Mouse (Mus musculus): ENCODE data around the gene Bnip3. TPM values are rescaled to one million over a fixed set of nuclear protein-coding genes. Genes with fewer than 3 reads are reported as not detected.

Bnip3 gene
- polyA plus RNA-seq, 1 experiment = 8.8 TPM

DNA sequence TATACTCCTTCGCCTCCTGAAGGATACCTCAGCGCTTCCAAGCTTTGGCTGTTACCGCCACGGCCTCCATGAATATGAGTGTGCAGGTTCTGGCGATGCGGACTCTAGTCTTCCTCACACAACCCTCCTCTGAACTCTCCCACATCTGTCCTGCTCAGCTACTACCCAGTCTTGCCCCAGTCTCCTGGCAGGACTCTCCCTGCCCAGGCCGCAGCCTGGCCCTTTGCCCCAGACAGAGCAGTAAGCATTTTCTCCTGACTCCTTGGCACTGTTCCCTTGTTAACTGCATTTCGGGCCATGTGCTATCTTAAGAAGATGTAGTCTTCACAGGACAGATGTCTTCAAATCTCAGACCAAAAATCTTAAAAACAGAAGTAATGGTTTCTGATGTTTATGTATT lies 12.3 kb upstream of the Bnip3 start:
- TF ChIP-seq CTCF (IDR thresholded peaks at IDR 0.05; ENCODE audit: control insufficient read depth, insufficient read depth, insufficient replicate concordance, low read depth, low read length) = no peak
- no peak for TF ChIP-seq POLR2A (IDR thresholded peaks at IDR 0.05; ENCODE audit: control insufficient read depth, low read depth, low read length)
- Histone ChIP-seq H3K36me3 (ENCODE audit: control insufficient read depth, insufficient read depth, low read length) (no peaks in the 10 kb centered on the region), H3K4me3 (ENCODE audit: control insufficient read depth, low read depth, low read length) (no peak overlapping the region)

DNA sequence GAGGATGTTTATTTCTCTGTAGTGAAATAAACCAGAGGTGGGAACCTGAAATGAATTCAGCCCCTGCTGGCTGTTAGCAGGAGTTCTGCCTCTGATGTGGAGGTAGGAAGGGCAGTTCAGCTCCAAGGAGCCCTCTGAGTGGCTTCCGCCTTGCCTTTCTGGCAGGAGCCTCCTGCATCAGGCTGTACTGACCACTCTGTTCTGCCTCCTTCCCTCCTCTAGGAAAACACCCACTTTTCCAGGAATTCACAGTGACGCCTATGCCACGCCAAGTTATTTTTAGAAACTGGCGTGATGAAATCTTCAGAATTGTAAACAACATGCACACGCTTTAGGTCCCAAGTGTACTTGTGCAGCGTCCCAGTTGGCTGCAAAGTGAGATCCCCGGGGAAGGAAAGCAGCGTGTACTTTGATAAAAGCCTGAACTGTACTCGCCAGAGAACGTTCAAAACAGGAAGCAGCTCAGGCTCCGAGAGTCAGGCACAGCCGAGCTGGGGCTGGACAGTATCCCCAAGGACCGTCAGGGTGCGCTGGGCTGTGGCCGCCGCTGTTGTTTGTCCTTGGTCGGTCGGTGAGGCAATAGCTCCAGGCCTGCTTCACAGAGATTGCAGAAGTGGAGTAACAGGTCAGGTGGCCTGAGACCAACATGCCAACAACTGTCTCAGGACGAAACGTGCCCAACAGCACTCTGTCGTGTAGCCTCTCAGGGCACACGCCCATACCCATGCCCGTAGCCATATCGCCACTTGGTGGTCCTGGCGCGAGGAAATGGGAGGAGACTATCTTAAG lies 10.0 kb upstream of the Bnip3 start:
- no peaks in the 10 kb centered on the region for H3K27me3 ChIP-seq (ENCODE audit: control insufficient read depth, insufficient read depth, low read length)
- no peak for TF ChIP-seq CTCF (IDR thresholded peaks at IDR 0.05; ENCODE audit: control insufficient read depth, insufficient read depth, insufficient replicate concordance, low read depth, low read length)
- TF ChIP-seq POLR2A (IDR thresholded peaks at IDR 0.05; ENCODE audit: control insufficient read depth, low read depth, low read length) = no peak
- H3K27ac ChIP-seq (ENCODE audit: control insufficient read depth, insufficient read depth, low read depth, low read length) = peak overlapping the region; percentile 79
- H3K4me1 ChIP-seq (ENCODE audit: control insufficient read depth, insufficient read depth, low read length) = peaks cover 8% of the 10 kb centered on the region
- H3K36me3 ChIP-seq (ENCODE audit: control insufficient read depth, insufficient read depth, low read length) = no peaks in the 10 kb centered on the region
- H3K4me3 ChIP-seq (ENCODE audit: control insufficient read depth, low read depth, low read length) = peak overlapping the region; percentile 57

More for the DNA sequence above, 12.3 kb upstream of the Bnip3 start:
- H3K27ac ChIP-seq (ENCODE audit: control insufficient read depth, insufficient read depth, low read depth, low read length) = no peak overlapping the region
- H3K27me3 ChIP-seq (ENCODE audit: control insufficient read depth, insufficient read depth, low read length) = no peaks in the 10 kb centered on the region
- H3K4me1 ChIP-seq (ENCODE audit: control insufficient read depth, insufficient read depth, low read length) = peaks cover 8% of the 10 kb centered on the region

DNA sequence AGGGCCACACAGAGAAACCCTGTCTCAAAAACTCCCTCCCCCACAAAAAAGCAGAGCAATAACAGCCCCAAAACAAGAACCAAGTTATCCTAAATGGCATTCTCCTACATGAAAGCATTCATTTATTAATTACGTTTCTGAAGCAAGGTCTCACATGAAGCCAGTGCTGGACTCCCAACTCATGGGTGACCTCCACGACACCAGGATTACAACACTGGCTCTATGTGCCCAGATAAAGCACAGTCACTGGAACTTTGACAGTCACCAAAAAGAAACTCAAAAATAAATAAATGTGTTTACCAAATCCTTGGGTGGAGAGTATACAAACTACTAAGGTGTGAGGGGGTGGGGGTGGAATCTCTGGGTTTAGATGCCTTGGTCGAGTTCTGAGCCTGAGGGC lies 4.3 kb upstream of the Bnip3 start:
- H3K36me3 ChIP-seq (ENCODE audit: control insufficient read depth, insufficient read depth, low read length) = no peaks in the 10 kb centered on the region
- no peak overlapping the region for H3K4me3 ChIP-seq (ENCODE audit: control insufficient read depth, low read depth, low read length)
- peaks cover 10% of the 10 kb centered on the region for H3K4me1 ChIP-seq (ENCODE audit: control insufficient read depth, insufficient read depth, low read length)
- TF ChIP-seq POLR2A (IDR thresholded peaks at IDR 0.05; ENCODE audit: control insufficient read depth, low read depth, low read length) (no peak), CTCF (IDR thresholded peaks at IDR 0.05; ENCODE audit: control insufficient read depth, insufficient read depth, insufficient replicate concordance, low read depth, low read length) (no peak)
- no peaks in the 10 kb centered on the region for H3K27me3 ChIP-seq (ENCODE audit: control insufficient read depth, insufficient read depth, low read length)
- H3K27ac ChIP-seq (ENCODE audit: control insufficient read depth, insufficient read depth, low read depth, low read length) = no peak overlapping the region

DNA sequence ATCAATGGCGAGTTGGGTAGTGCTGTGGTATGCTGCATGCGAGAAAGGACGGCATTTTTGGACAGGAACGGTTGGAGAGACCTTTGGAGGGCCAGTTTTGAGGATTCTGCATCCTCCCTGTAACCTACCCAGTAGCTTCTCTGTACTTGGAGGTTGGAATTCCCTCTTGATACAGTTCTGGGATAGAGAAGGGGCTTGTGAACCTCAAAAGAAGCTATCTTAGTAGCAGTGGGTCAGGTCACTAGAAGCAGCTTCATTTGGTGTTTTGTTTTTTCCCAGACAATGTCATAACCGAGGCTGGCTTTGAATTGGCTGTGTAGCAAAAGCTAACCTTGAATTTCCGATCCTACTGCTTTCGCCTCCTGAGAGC lies 859 bp upstream of the Bnip3 start:
- H3K36me3 ChIP-seq (ENCODE audit: control insufficient read depth, insufficient read depth, low read length) = no peaks in the 10 kb centered on the region
- peak overlapping the region; percentile 88 for H3K4me3 ChIP-seq (ENCODE audit: control insufficient read depth, low read depth, low read length)
- H3K27ac ChIP-seq (ENCODE audit: control insufficient read depth, insufficient read depth, low read depth, low read length) = peak overlapping the region; percentile 54
- H3K4me1 ChIP-seq (ENCODE audit: control insufficient read depth, insufficient read depth, low read length) = peaks cover 13% of the 10 kb centered on the region
- no peaks in the 10 kb centered on the region for H3K27me3 ChIP-seq (ENCODE audit: control insufficient read depth, insufficient read depth, low read length)
- TF ChIP-seq POLR2A (IDR thresholded peaks at IDR 0.05; ENCODE audit: control insufficient read depth, low read depth, low read length) (no peak), CTCF (IDR thresholded peaks at IDR 0.05; ENCODE audit: control insufficient read depth, insufficient read depth, insufficient replicate concordance, low read depth, low read length) (no peak)

DNA sequence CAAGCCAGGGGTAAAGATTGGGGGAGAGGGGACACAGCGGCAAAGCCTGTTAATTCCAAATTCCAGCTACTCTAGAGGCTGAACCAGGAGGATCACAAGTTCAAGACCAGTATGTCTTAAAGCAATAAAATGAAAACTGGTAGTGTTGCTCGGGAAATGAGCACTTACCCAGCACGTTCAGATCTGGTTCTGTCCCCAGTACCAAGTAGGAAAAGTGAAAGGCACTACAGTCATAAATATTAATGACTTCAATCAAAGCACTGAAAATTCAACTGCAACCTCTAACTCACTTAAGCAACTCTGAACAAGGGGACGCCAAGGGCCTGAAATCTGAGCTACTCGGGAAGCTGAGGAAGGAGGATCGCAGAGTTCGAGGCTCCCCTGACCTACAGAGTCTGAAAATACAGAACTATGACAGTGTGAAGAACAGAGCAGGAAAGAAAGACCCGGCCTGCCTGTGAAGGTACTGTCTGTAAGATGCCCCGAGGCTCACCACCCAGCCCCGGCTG lies 497 bp downstream of the Bnip3 start:
- H3K36me3 ChIP-seq (ENCODE audit: control insufficient read depth, insufficient read depth, low read length) = no peaks in the 10 kb centered on the region
- H3K4me3 ChIP-seq (ENCODE audit: control insufficient read depth, low read depth, low read length) = peak overlapping the region; percentile 99
- TF ChIP-seq CTCF (IDR thresholded peaks at IDR 0.05; ENCODE audit: control insufficient read depth, insufficient read depth, insufficient replicate concordance, low read depth, low read length) (no peak), POLR2A (IDR thresholded peaks at IDR 0.05; ENCODE audit: control insufficient read depth, low read depth, low read length) (no peak)
- H3K27me3 ChIP-seq (ENCODE audit: control insufficient read depth, insufficient read depth, low read length) = no peaks in the 10 kb centered on the region
- H3K4me1 ChIP-seq (ENCODE audit: control insufficient read depth, insufficient read depth, low read length) = peaks cover 13% of the 10 kb centered on the region
- peak overlapping the region; percentile 93 for H3K27ac ChIP-seq (ENCODE audit: control insufficient read depth, insufficient read depth, low read depth, low read length)

DNA sequence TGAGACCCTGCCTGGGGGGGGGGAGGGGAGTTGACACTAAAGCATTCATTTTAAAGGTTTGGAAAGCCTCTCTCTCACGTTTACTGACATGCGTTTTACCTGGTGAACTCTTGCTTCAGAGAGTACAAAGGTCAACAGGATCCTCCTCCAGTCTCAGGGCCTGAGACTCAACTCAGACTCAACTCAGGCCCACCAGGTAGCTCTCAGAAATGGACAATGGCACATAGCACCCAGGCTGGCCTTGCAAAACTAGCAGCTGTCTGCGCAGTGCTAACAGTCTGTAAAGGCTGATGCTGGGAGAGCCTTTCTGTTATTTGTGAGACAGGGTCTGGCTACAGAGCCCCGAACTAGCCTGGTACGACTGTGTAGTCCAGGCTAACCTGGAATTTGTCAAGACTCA lies 1.3 kb downstream of the Bnip3 start:
- Histone ChIP-seq H3K4me1 (ENCODE audit: control insufficient read depth, insufficient read depth, low read length) (peaks cover 13% of the 10 kb centered on the region), H3K36me3 (ENCODE audit: control insufficient read depth, insufficient read depth, low read length) (no peaks in the 10 kb centered on the region), H3K4me3 (ENCODE audit: control insufficient read depth, low read depth, low read length) (no peak overlapping the region), H3K27ac (ENCODE audit: control insufficient read depth, insufficient read depth, low read depth, low read length) (no peak overlapping the region; the same call in 1 of the 2 replicates), H3K27me3 (ENCODE audit: control insufficient read depth, insufficient read depth, low read length) (no peaks in the 10 kb centered on the region)
- TF ChIP-seq CTCF (IDR thresholded peaks at IDR 0.05; ENCODE audit: control insufficient read depth, insufficient read depth, insufficient replicate concordance, low read depth, low read length) (no peak), POLR2A (IDR thresholded peaks at IDR 0.05; ENCODE audit: control insufficient read depth, low read depth, low read length) (no peak)

DNA sequence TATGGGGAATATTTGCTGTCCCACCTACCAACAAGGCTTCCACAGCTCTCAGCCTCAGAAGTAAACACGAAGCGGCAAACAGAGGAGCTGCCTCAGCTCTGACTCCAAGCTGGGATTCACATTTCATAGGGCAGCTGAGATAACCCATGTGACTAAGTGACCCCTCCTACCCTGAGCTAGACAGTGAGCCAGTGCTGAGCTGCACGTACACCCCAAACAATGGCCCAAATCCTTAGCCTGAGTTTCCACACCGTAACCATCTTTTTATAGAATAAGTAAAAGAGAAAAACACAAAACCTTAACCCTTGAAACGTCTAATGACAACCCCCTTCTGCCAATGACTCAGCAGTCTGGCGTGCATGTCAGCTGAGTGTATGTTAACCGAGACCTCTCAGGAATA lies 2.3 kb downstream of the Bnip3 start:
- peaks cover 13% of the 10 kb centered on the region for H3K4me1 ChIP-seq (ENCODE audit: control insufficient read depth, insufficient read depth, low read length)
- H3K27me3 ChIP-seq (ENCODE audit: control insufficient read depth, insufficient read depth, low read length) = no peaks in the 10 kb centered on the region
- no peaks in the 10 kb centered on the region for H3K36me3 ChIP-seq (ENCODE audit: control insufficient read depth, insufficient read depth, low read length)
- TF ChIP-seq CTCF (IDR thresholded peaks at IDR 0.05; ENCODE audit: control insufficient read depth, insufficient read depth, insufficient replicate concordance, low read depth, low read length) (no peak), POLR2A (IDR thresholded peaks at IDR 0.05; ENCODE audit: control insufficient read depth, low read depth, low read length) (no peak)
- H3K4me3 ChIP-seq (ENCODE audit: control insufficient read depth, low read depth, low read length) = no peak overlapping the region
- no peak overlapping the region for H3K27ac ChIP-seq (ENCODE audit: control insufficient read depth, insufficient read depth, low read depth, low read length)

Data from testis, adult 2 months (tissue).